Mouse (Mus musculus) heart, embryonic 16.5 days (tissue): ENCODE results near the gene Hes5. TPM values are rescaled to one million over a fixed set of nuclear protein-coding genes. Genes with fewer than 3 reads are reported as not detected.

ENCODE experiments used
- ATAC-seq: fragments of 200-750 bp; cut with Nextera tagmentation; replicated peaks from 2 replicates; pipeline ENCODE4 v1.8.0; 2017; ENCODE audit warnings: moderate number of reproducible peaks; ENCODE audit not compliant: insufficient read depth, low FRiP score; ENCODE audit errors: extremely low read depth
- H3K27ac ChIP-seq: fragments of 300-500 bp; sonication (generic); 2 replicates; pipeline ENCODE4 v1.5.1; 2014; ENCODE audit warnings: mild to moderate bottlenecking, low read length, control low read depth, moderate library complexity
- H3K27me3 ChIP-seq: fragments of 300-500 bp; sonication (generic); 2 replicates; pipeline ENCODE4 v1.6.1; 2014; ENCODE audit warnings: low read length, mixed read lengths; ENCODE audit not compliant: control insufficient read depth, insufficient read depth
- H3K36me3 ChIP-seq: fragments of 300-500 bp; sonication (generic); 2 replicates; pipeline ENCODE4 v1.6.1; 2014; ENCODE audit not compliant: control insufficient read depth, insufficient read depth
- H3K4me1 ChIP-seq: fragments of 300-500 bp; sonication (generic); 2 replicates; pipeline ENCODE4 v1.6.1; 2014; ENCODE audit warnings: low read length, mixed read lengths; ENCODE audit not compliant: control insufficient read depth, insufficient read depth
- H3K4me2 ChIP-seq: fragments of 300-500 bp; sonication (generic); 2 replicates; pipeline ENCODE4 v1.6.1; 2014; ENCODE audit warnings: low read depth, mild to moderate bottlenecking, control low read depth, low read length
- H3K4me3 ChIP-seq: fragments of 300-500 bp; sonication (generic); 2 replicates; pipeline ENCODE4 v1.5.1; 2014; ENCODE audit warnings: mild to moderate bottlenecking, control low read depth, low read length
- H3K9ac ChIP-seq: fragments of 300-500 bp; sonication (generic); 2 replicates; pipeline ENCODE4 v1.6.1; 2014; ENCODE audit warnings: low read length, control low read depth
- H3K9me3 ChIP-seq: fragments of 300-500 bp; sonication (generic); replicated peaks from 2 replicates; pipeline ENCODE4 v1.6.1; 2016; ENCODE audit warnings: low read length; ENCODE audit not compliant: control insufficient read depth
- WGBS: fragments of 180-500 bp; shearing (Covaris S2); extraction: QIAGEN DNeasy Blood & Tissue Kit; methylation state at CpG from one replicate; pipeline ENCODE4 v1.1.7; 2014; 5-methylcytosine and 5-hydroxymethylcytosine counted together
- polyA plus RNA-seq: library from polyadenylated mRNA; unstranded; fragments of >200 nt; fragmentation: Nextera tagmentation; extraction: Ambion mirVana; gene quantifications from 2 replicates; pipeline ENCODE4 v1.2.1, GENCODE M21; 2015

The Hes5 gene
- polyA plus RNA-seq = 0.29 and 0.34 TPM in 2 replicates

GRCm38 (mm10) chr4:154960690-154961225 is at the start of gene Hes5:
Hes5 (plus strand) TSS chr4:154960923.
- no peak within 1 kb of the TSS for H3K27ac ChIP-seq
- under 1% methylated on average over 65 of the region's 65 CpGs for WGBS
- peak within 1 kb of the TSS; percentile 58 for H3K4me3 ChIP-seq
- peaks cover 38% of the 10 kb centered on the region for H3K4me1 ChIP-seq
- no peaks in the 10 kb centered on the region for H3K9me3 ChIP-seq
- H3K36me3 ChIP-seq = no peaks in the 10 kb centered on the region
- no peak for ATAC-seq
- peak within 1 kb of the TSS; percentile 60 for H3K9ac ChIP-seq
- peak within 1 kb of the TSS; percentile 83 for H3K4me2 ChIP-seq
- H3K27me3 ChIP-seq = peaks cover 63% of the 10 kb centered on the region

- H3K4me1 ChIP-seq = 0 out of 2 replicates have a peak, but pooled peaks cover 3% of the 10 kb centered on the region
- no peak overlapping the region for H3K4me2 ChIP-seq
- H3K27me3 ChIP-seq = no peaks in the 10 kb centered on the region
- no peaks in the 10 kb centered on the region for H3K9me3 ChIP-seq
- no peaks in the 10 kb centered on the region for H3K36me3 ChIP-seq
- no peak overlapping the region for H3K9ac ChIP-seq
- H3K4me3 ChIP-seq = no peak overlapping the region
- ATAC-seq = no peak
- H3K27ac ChIP-seq = no peak overlapping the region
- 51% methylated on average over 2 of the region's 2 CpGs for WGBS
Observed at GRCm38 (mm10) chr4:154911644-154912043, 49.1 kb upstream of the Hes5 start.

GRCm38 (mm10) chr4:154913845-154914244 is 46.9 kb upstream of the Hes5 start:
- Histone ChIP-seq H3K9ac (no peak overlapping the region), H3K4me1 (no peaks in the 10 kb centered on the region), H3K36me3 (no peaks in the 10 kb centered on the region), H3K9me3 (no peaks in the 10 kb centered on the region), H3K4me3 (no peak overlapping the region), H3K27ac (no peak overlapping the region), H3K4me2 (no peak overlapping the region), H3K27me3 (no peaks in the 10 kb centered on the region)
- no peak for ATAC-seq
- 94% methylated on average over 3 of the region's 3 CpGs for WGBS

- no peak overlapping the region for H3K9ac ChIP-seq
- H3K9me3 ChIP-seq = no peaks in the 10 kb centered on the region
- H3K4me2 ChIP-seq = no peak overlapping the region
- H3K27ac ChIP-seq = no peak overlapping the region
- WGBS = 88% methylated on average over 4 of the region's 4 CpGs
- no peaks in the 10 kb centered on the region for H3K4me1 ChIP-seq
- no peaks in the 10 kb centered on the region for H3K36me3 ChIP-seq
- no peak overlapping the region for H3K4me3 ChIP-seq
- H3K27me3 ChIP-seq = no peaks in the 10 kb centered on the region
- ATAC-seq = no peak
Observed at GRCm38 (mm10) chr4:154914252-154914651, 46.5 kb upstream of the Hes5 start.

- no peaks in the 10 kb centered on the region for H3K27me3 ChIP-seq
- no peaks in the 10 kb centered on the region for H3K4me1 ChIP-seq
- ATAC-seq = no peak
- H3K9ac ChIP-seq = no peak overlapping the region
- H3K27ac ChIP-seq = no peak overlapping the region
- H3K4me3 ChIP-seq = no peak overlapping the region
- H3K36me3 ChIP-seq = no peaks in the 10 kb centered on the region
- no peak overlapping the region for H3K4me2 ChIP-seq
- WGBS = 75% methylated on average over 3 of the region's 3 CpGs
- no peaks in the 10 kb centered on the region for H3K9me3 ChIP-seq
Observed at GRCm38 (mm10) chr4:154914707-154915106, 46.0 kb upstream of the Hes5 start.

- WGBS = 57% methylated on average over 10 of the region's 10 CpGs
Observed at GRCm38 (mm10) chr4:154915286-154915685, 45.4 kb upstream of the Hes5 start.

GRCm38 (mm10) chr4:154916662-154917061 is 44.1 kb upstream of the Hes5 start:
- no peak overlapping the region for H3K4me2 ChIP-seq
- no peaks in the 10 kb centered on the region for H3K4me1 ChIP-seq
- H3K4me3 ChIP-seq = no peak overlapping the region
- H3K9me3 ChIP-seq = no peaks in the 10 kb centered on the region
- no peaks in the 10 kb centered on the region for H3K27me3 ChIP-seq
- 71% methylated on average over 4 of the region's 4 CpGs for WGBS
- ATAC-seq = no peak
- no peak overlapping the region for H3K9ac ChIP-seq
- no peak overlapping the region for H3K27ac ChIP-seq
- no peaks in the 10 kb centered on the region for H3K36me3 ChIP-seq

More at GRCm38 (mm10) chr4:154915286-154915685, 45.4 kb upstream of the Hes5 start:
- Histone ChIP-seq H3K4me2 (no peak overlapping the region), H3K27me3 (no peaks in the 10 kb centered on the region), H3K4me3 (no peak overlapping the region), H3K9me3 (no peaks in the 10 kb centered on the region), H3K27ac (no peak overlapping the region), H3K9ac (no peak overlapping the region), H3K36me3 (no peaks in the 10 kb centered on the region), H3K4me1 (no peaks in the 10 kb centered on the region)
- no peak for ATAC-seq

- H3K36me3 ChIP-seq = no peaks in the 10 kb centered on the region
- 66% methylated on average over 4 of the region's 4 CpGs for WGBS
- no peaks in the 10 kb centered on the region for H3K4me1 ChIP-seq
- H3K27me3 ChIP-seq = no peaks in the 10 kb centered on the region
- H3K4me2 ChIP-seq = no peak overlapping the region
- no peak for ATAC-seq
- no peak overlapping the region for H3K27ac ChIP-seq
- H3K4me3 ChIP-seq = no peak overlapping the region
- H3K9me3 ChIP-seq = no peaks in the 10 kb centered on the region
- H3K9ac ChIP-seq = no peak overlapping the region
Observed at GRCm38 (mm10) chr4:154922291-154922690, 38.4 kb upstream of the Hes5 start.

- H3K27ac ChIP-seq = no peak overlapping the region
- no peak for ATAC-seq
- no peaks in the 10 kb centered on the region for H3K27me3 ChIP-seq
- H3K4me1 ChIP-seq = no peaks in the 10 kb centered on the region; the same call in 1 of the 2 replicates
- WGBS = 71% methylated on average over 5 of the region's 5 CpGs
- H3K4me2 ChIP-seq = no peak overlapping the region
- no peaks in the 10 kb centered on the region for H3K9me3 ChIP-seq
- no peaks in the 10 kb centered on the region for H3K36me3 ChIP-seq
- no peak overlapping the region for H3K9ac ChIP-seq
- H3K4me3 ChIP-seq = no peak overlapping the region
Observed at GRCm38 (mm10) chr4:154922931-154923330, 37.8 kb upstream of the Hes5 start.
